Mouse (Mus musculus): ENCODE measurements around the gene Adgrv1. TPM values are rescaled to one million over a fixed set of nuclear protein-coding genes. Genes with fewer than 3 reads are reported as not detected.
"Not testable (repeated sequence)": the region's sequence is repeated elsewhere in the genome, so short reads cannot be mapped to it uniquely, and the experiment has no call there.

The Adgrv1 gene
- polyA plus RNA-seq, 3 experiments from 2014 or later, result 0.24 to 0.54 (median 0.31) TPM

- ATAC-seq, result no peak
These were observed 303.2 kb downstream of the Adgrv1 start for GRCm38 (mm10) chr13:81329762-81330161.

- no peak for ATAC-seq
These were observed 304.8 kb downstream of the Adgrv1 start for GRCm38 (mm10) chr13:81328181-81328580.

GRCm38 (mm10) chr13:81325606-81326215, 307.2 kb downstream of the Adgrv1 start:
- no peak for ATAC-seq

GRCm38 (mm10) chr13:81323546-81324316, 309.2 kb downstream of the Adgrv1 start:
- no peak for ATAC-seq

- ATAC-seq, result no peak
These were observed 316.4 kb downstream of the Adgrv1 start for GRCm38 (mm10) chr13:81316581-81316980.

- no peak for ATAC-seq
These were observed 318.4 kb downstream of the Adgrv1 start for GRCm38 (mm10) chr13:81314306-81315120.

GRCm38 (mm10) chr13:81312148-81312547, 320.8 kb downstream of the Adgrv1 start:
- ATAC-seq, result no peak

GRCm38 (mm10) chr13:81300851-81301250, 332.1 kb downstream of the Adgrv1 start:
- ATAC-seq, result no peak

GRCm38 (mm10) chr13:81294106-81294505, 338.8 kb downstream of the Adgrv1 start:
- no peak for ATAC-seq

- ATAC-seq, result no peak
These were observed 350.8 kb downstream of the Adgrv1 start for GRCm38 (mm10) chr13:81282193-81282592.

GRCm38 (mm10) chr13:81280650-81281229, 352.2 kb downstream of the Adgrv1 start:
- no peak for ATAC-seq

GRCm38 (mm10) chr13:81279351-81279736, 353.6 kb downstream of the Adgrv1 start:
- ATAC-seq, result no peak

GRCm38 (mm10) chr13:81278669-81279350, 354.1 kb downstream of the Adgrv1 start:
- no peak for ATAC-seq

- no peak for ATAC-seq
These were observed 359.1 kb downstream of the Adgrv1 start for GRCm38 (mm10) chr13:81273837-81274236.

GRCm38 (mm10) chr13:81270396-81270795, 362.6 kb downstream of the Adgrv1 start:
- no peak for ATAC-seq

- ATAC-seq, result no peak
These were observed 363.9 kb downstream of the Adgrv1 start for GRCm38 (mm10) chr13:81269056-81269455.

- not testable (repeated sequence) for ATAC-seq
These were observed 365.5 kb downstream of the Adgrv1 start for GRCm38 (mm10) chr13:81267489-81267888.

GRCm38 (mm10) chr13:81264465-81264864, 368.5 kb downstream of the Adgrv1 start:
- no peak for ATAC-seq

GRCm38 (mm10) chr13:81241181-81241580, 391.8 kb downstream of the Adgrv1 start:
- ATAC-seq, result no peak

- ATAC-seq, result no peak
These were observed 393.1 kb downstream of the Adgrv1 start for GRCm38 (mm10) chr13:81239836-81240235.

- ATAC-seq, result no peak
These were observed 393.5 kb downstream of the Adgrv1 start for GRCm38 (mm10) chr13:81239427-81239826.

- no peak for ATAC-seq
These were observed 394.1 kb downstream of the Adgrv1 start for GRCm38 (mm10) chr13:81238855-81239254.
